Mouse (Mus musculus): ENCODE data around the gene AI467606. TPM values are rescaled to one million over a fixed set of nuclear protein-coding genes. Genes with fewer than 3 reads are reported as not detected.
A peak's percentile ranks its signal among the peaks of the same experiment; 100 is the strongest.

The AI467606 gene
- polyA plus RNA-seq (2015; fragmentation: Nextera tagmentation; extraction: Ambion mirVana): 2.4 and 8.6 TPM in 2 replicates

- Histone ChIP-seq H3K9ac (replicated peaks) (no peak within 1 kb of the TSS), H3K4me1 (peaks cover 5% of the 10 kb centered on the region; the same call in 1 of the 2 replicates), H3K4me2 (peak within 1 kb of the TSS; percentile 19; the same call in 1 of the 2 replicates), H3K36me3 (no peaks in the 10 kb centered on the region), H3K27ac (replicated peaks) (no peak within 1 kb of the TSS), H3K9me3 (replicated peaks) (no peaks in the 10 kb centered on the region), H3K27me3 (replicated peaks) (no peaks in the 10 kb centered on the region), H3K4me3 (replicated peaks) (no peak within 1 kb of the TSS)
- ATAC-seq (ENCODE audit: low FRiP score): no peak
- 79% methylated on average over 16 of the region's 16 CpGs for WGBS
These were observed at the start of gene AI467606 for GRCm38 (mm10) chr7:127091114-127091896. AI467606 (plus strand) TSS chr7:127091359.

- under 1% methylated on average over 53 of the region's 53 CpGs for WGBS
- Histone ChIP-seq H3K4me1 (peaks cover 13% of the 10 kb centered on the region), H3K9ac (replicated peaks) (peak within 1 kb of the TSS; percentile 68), H3K27me3 (replicated peaks) (no peaks in the 10 kb centered on the region), H3K27ac (replicated peaks) (peak within 1 kb of the TSS; percentile 74), H3K36me3 (no peaks in the 10 kb centered on the region), H3K4me3 (replicated peaks) (peak within 1 kb of the TSS; percentile 68), H3K9me3 (replicated peaks) (no peaks in the 10 kb centered on the region), H3K4me2 (peak within 1 kb of the TSS; percentile 96)
- ATAC-seq (ENCODE audit: low FRiP score): peak; percentile 81
These were observed 49.1 kb upstream of the AI467606 start, which contains the start of gene Kif22 for GRCm38 (mm10) chr7:127041851-127042672. Kif22 (minus strand) TSS chr7:127042471.

GRCm38 (mm10) chr7:127055026-127055585 lies 36.1 kb upstream of the AI467606 start:
- no peak overlapping the region for H3K4me3 ChIP-seq (replicated peaks)
- H3K4me2 ChIP-seq: no peak overlapping the region
- WGBS: 76% methylated on average over 5 of the region's 5 CpGs
- no peaks in the 10 kb centered on the region for H3K36me3 ChIP-seq
- H3K27ac ChIP-seq (replicated peaks): no peak overlapping the region
- ATAC-seq (ENCODE audit: low FRiP score): no peak
- no peak overlapping the region for H3K9ac ChIP-seq (replicated peaks)
- no peaks in the 10 kb centered on the region for H3K4me1 ChIP-seq
- no peaks in the 10 kb centered on the region for H3K9me3 ChIP-seq (replicated peaks)
- H3K27me3 ChIP-seq (replicated peaks): peaks cover 4% of the 10 kb centered on the region; the same call in 1 of the 2 replicates

GRCm38 (mm10) chr7:127065538-127065937 lies 25.6 kb upstream of the AI467606 start:
- Histone ChIP-seq H3K4me2 (no peak overlapping the region), H3K27ac (replicated peaks) (no peak overlapping the region), H3K36me3 (no peaks in the 10 kb centered on the region), H3K9me3 (replicated peaks) (no peaks in the 10 kb centered on the region), H3K4me1 (no peaks in the 10 kb centered on the region), H3K9ac (replicated peaks) (no peak overlapping the region), H3K27me3 (replicated peaks) (no peaks in the 10 kb centered on the region), H3K4me3 (replicated peaks) (no peak overlapping the region)
- 88% methylated on average over 6 of the region's 6 CpGs for WGBS
- no peak for ATAC-seq (ENCODE audit: low FRiP score)

GRCm38 (mm10) chr7:127066317-127066716 lies 24.8 kb upstream of the AI467606 start:
- ATAC-seq (ENCODE audit: low FRiP score): no peak
- WGBS: 79% methylated on average over 4 of the region's 4 CpGs

GRCm38 (mm10) chr7:127070871-127071413 lies 20.2 kb upstream of the AI467606 start:
- no peaks in the 10 kb centered on the region for H3K27me3 ChIP-seq (replicated peaks)
- no peak overlapping the region for H3K9ac ChIP-seq (replicated peaks)
- no peaks in the 10 kb centered on the region for H3K36me3 ChIP-seq
- WGBS: 79% methylated on average over 4 of the region's 4 CpGs
- H3K4me1 ChIP-seq: no peaks in the 10 kb centered on the region
- H3K27ac ChIP-seq (replicated peaks): no peak overlapping the region
- no peak overlapping the region for H3K4me3 ChIP-seq (replicated peaks)
- H3K9me3 ChIP-seq (replicated peaks): no peaks in the 10 kb centered on the region
- H3K4me2 ChIP-seq: no peak overlapping the region
- ATAC-seq (ENCODE audit: low FRiP score): no peak

More at GRCm38 (mm10) chr7:127066317-127066716, 24.8 kb upstream of the AI467606 start:
- Histone ChIP-seq H3K4me1 (no peaks in the 10 kb centered on the region), H3K4me3 (replicated peaks) (no peak overlapping the region), H3K27ac (replicated peaks) (no peak overlapping the region), H3K27me3 (replicated peaks) (no peaks in the 10 kb centered on the region), H3K4me2 (no peak overlapping the region), H3K9ac (replicated peaks) (no peak overlapping the region), H3K36me3 (no peaks in the 10 kb centered on the region), H3K9me3 (replicated peaks) (no peaks in the 10 kb centered on the region)

- H3K27me3 ChIP-seq (replicated peaks): no peaks in the 10 kb centered on the region
- H3K4me1 ChIP-seq: no peaks in the 10 kb centered on the region
- no peak overlapping the region for H3K9ac ChIP-seq (replicated peaks)
- no peak overlapping the region for H3K27ac ChIP-seq (replicated peaks)
- H3K4me3 ChIP-seq (replicated peaks): no peak overlapping the region
- H3K4me2 ChIP-seq: no peak overlapping the region
- H3K9me3 ChIP-seq (replicated peaks): no peaks in the 10 kb centered on the region
- ATAC-seq (ENCODE audit: low FRiP score): no peak
- WGBS: 95% methylated on average over 4 of the region's 4 CpGs
- H3K36me3 ChIP-seq: no peaks in the 10 kb centered on the region
These were observed 17.9 kb upstream of the AI467606 start for GRCm38 (mm10) chr7:127073221-127073620.

GRCm38 (mm10) chr7:127076188-127076587 lies 15.0 kb upstream of the AI467606 start:
- Histone ChIP-seq H3K4me3 (replicated peaks) (no peak overlapping the region), H3K36me3 (no peaks in the 10 kb centered on the region), H3K9ac (replicated peaks) (no peak overlapping the region), H3K27ac (replicated peaks) (no peak overlapping the region), H3K4me1 (no peaks in the 10 kb centered on the region), H3K27me3 (replicated peaks) (no peaks in the 10 kb centered on the region), H3K9me3 (replicated peaks) (no peaks in the 10 kb centered on the region), H3K4me2 (no peak overlapping the region)
- no peak for ATAC-seq (ENCODE audit: low FRiP score)
- WGBS: 93% methylated on average over 5 of the region's 5 CpGs

- Histone ChIP-seq H3K27ac (replicated peaks) (no peak overlapping the region), H3K9ac (replicated peaks) (no peak overlapping the region), H3K36me3 (no peaks in the 10 kb centered on the region), H3K9me3 (replicated peaks) (no peaks in the 10 kb centered on the region), H3K4me2 (no peak overlapping the region), H3K4me1 (no peaks in the 10 kb centered on the region), H3K4me3 (replicated peaks) (no peak overlapping the region), H3K27me3 (replicated peaks) (no peaks in the 10 kb centered on the region)
- WGBS: 89% methylated on average over 3 of the region's 3 CpGs
- ATAC-seq (ENCODE audit: low FRiP score): no peak
These were observed 13.5 kb upstream of the AI467606 start for GRCm38 (mm10) chr7:127077692-127078091.

- Histone ChIP-seq H3K36me3 (no peaks in the 10 kb centered on the region), H3K4me1 (no peaks in the 10 kb centered on the region), H3K9me3 (replicated peaks) (no peaks in the 10 kb centered on the region), H3K9ac (replicated peaks) (no peak overlapping the region), H3K4me2 (no peak overlapping the region), H3K27ac (replicated peaks) (no peak overlapping the region), H3K4me3 (replicated peaks) (no peak overlapping the region), H3K27me3 (replicated peaks) (no peaks in the 10 kb centered on the region)
- no peak for ATAC-seq (ENCODE audit: low FRiP score)
- WGBS: 54% methylated on average over 3 of the region's 3 CpGs
These were observed 11.1 kb upstream of the AI467606 start for GRCm38 (mm10) chr7:127080045-127080444.

GRCm38 (mm10) chr7:127082271-127082670 lies 8.9 kb upstream of the AI467606 start:
- no peak overlapping the region for H3K4me3 ChIP-seq (replicated peaks)
- no peaks in the 10 kb centered on the region for H3K9me3 ChIP-seq (replicated peaks)
- H3K36me3 ChIP-seq: no peaks in the 10 kb centered on the region
- WGBS: 86% methylated on average over 8 of the region's 8 CpGs
- no peak overlapping the region for H3K9ac ChIP-seq (replicated peaks)
- no peak for ATAC-seq (ENCODE audit: low FRiP score)
- no peaks in the 10 kb centered on the region for H3K4me1 ChIP-seq
- no peaks in the 10 kb centered on the region for H3K27me3 ChIP-seq (replicated peaks)
- no peak overlapping the region for H3K27ac ChIP-seq (replicated peaks)
- H3K4me2 ChIP-seq: no peak overlapping the region
